Mouse (Mus musculus) liver, embryonic 14.5 days (tissue): ENCODE measurements around the gene Il1rl1. TPM values are rescaled to one million over a fixed set of nuclear protein-coding genes. Genes with fewer than 3 reads are reported as not detected.

Experiments used
- ATAC-seq: fragments of 200-750 bp; cut with Nextera tagmentation; 2 replicates; pipeline ENCODE4 v1.8.0; 2017; ENCODE audit warnings: moderate number of reproducible peaks, mild to moderate bottlenecking, moderate library complexity; ENCODE audit not compliant: insufficient read depth
- DNase-seq, 3 experiments: peaks; one replicate each; pipeline ENCODE4 v3.0.0-alpha.2; 2012 to 2013; ENCODE audit warnings: low read depth in 3 of 3, low spot score in 3 of 3
- H3K27ac ChIP-seq: fragments of 300-500 bp; sonication (generic); 2 replicates; pipeline ENCODE4 v1.5.1; 2014; ENCODE audit warnings: moderate library complexity, mild to moderate bottlenecking, control low read depth, inconsistent platforms
- H3K27me3 ChIP-seq: fragments of 300-500 bp; sonication (generic); 2 replicates; pipeline ENCODE4 v1.6.1; 2014; ENCODE audit warnings: mild to moderate bottlenecking, low read length, moderate library complexity; ENCODE audit not compliant: control insufficient read depth, insufficient read depth
- H3K36me3 ChIP-seq: fragments of 300-500 bp; sonication (generic); replicated peaks from 2 replicates; pipeline ENCODE4 v1.6.1; 2014; ENCODE audit warnings: low read depth; ENCODE audit not compliant: control insufficient read depth, insufficient read depth
- H3K4me1 ChIP-seq, 2 experiments: fragments of 200-500 bp in 1 of 2; fragments of 300-500 bp in 1 of 2; sonication (generic) in 1 of 2; replicated peaks; 2 replicates each; pipeline ENCODE4 v1.6.1; 2012 to 2014; ENCODE audit warnings: antibody characterized with exemption in 1 of 2, inconsistent platforms in 1 of 2, low read length in 1 of 2; ENCODE audit not compliant: control insufficient read depth in 2 of 2, insufficient read depth in 2 of 2
- H3K4me2 ChIP-seq: fragments of 300-500 bp; sonication (generic); 2 replicates; pipeline ENCODE4 v1.6.1; 2014; ENCODE audit warnings: low read depth, mild to moderate bottlenecking, control low read depth, moderate library complexity
- H3K4me3 ChIP-seq, 2 experiments: fragments of 200-500 bp in 1 of 2; fragments of 300-500 bp in 1 of 2; sonication (generic) in 1 of 2; 2 replicates each; pipeline ENCODE4 v1.5.1; 2012 to 2014; ENCODE audit warnings: low read depth in 2 of 2, low read length in 2 of 2, mild to moderate bottlenecking in 2 of 2, control low read depth in 1 of 2, inconsistent platforms in 1 of 2, moderate library complexity in 1 of 2; ENCODE audit not compliant: insufficient read depth in 1 of 2
- H3K9ac ChIP-seq: fragments of 300-500 bp; sonication (generic); replicated peaks from 2 replicates; pipeline ENCODE4 v1.6.1; 2014; ENCODE audit warnings: mild to moderate bottlenecking, control low read depth, moderate library complexity
- H3K9me3 ChIP-seq: fragments of 300-500 bp; sonication (generic); 2 replicates; pipeline ENCODE4 v1.6.1; 2016; ENCODE audit warnings: low read length, mixed read lengths; ENCODE audit not compliant: control insufficient read depth
- CTCF ChIP-seq: IDR thresholded peaks from 2 replicates; pipeline ENCODE4 v1.5.1; 2016; ENCODE audit warnings: antibody characterized with exemption, low read depth, control low read depth
- EP300 ChIP-seq: IDR thresholded peaks from 2 replicates; pipeline ENCODE4 v1.6.1; 2016; ENCODE audit warnings: antibody characterized with exemption, low read depth
- WGBS: fragments of 180-500 bp; shearing (Covaris S2); extraction: QIAGEN DNeasy Blood & Tissue Kit; methylation state at CpG from one replicate; pipeline ENCODE4 v1.1.7; 2014; ENCODE audit not compliant: insufficient replicate concordance; 5-methylcytosine and 5-hydroxymethylcytosine counted together
- polyA plus RNA-seq, 2 experiments: library from polyadenylated mRNA; depleted of rRNA in 1 of 2; stranded (reverse) in 1 of 2; unstranded in 1 of 2; fragments of >200 nt; fragmentation: Nextera tagmentation in 1 of 2; extraction: Ambion mirVana in 1 of 2; gene quantifications; 2 replicates each; pipeline versions ENCODE4 v1.2.1 to v1.2.3; 2012 to 2014

The Il1rl1 gene
- polyA plus RNA-seq, 2 experiments = 3.0 to 3.8 TPM

DNA sequence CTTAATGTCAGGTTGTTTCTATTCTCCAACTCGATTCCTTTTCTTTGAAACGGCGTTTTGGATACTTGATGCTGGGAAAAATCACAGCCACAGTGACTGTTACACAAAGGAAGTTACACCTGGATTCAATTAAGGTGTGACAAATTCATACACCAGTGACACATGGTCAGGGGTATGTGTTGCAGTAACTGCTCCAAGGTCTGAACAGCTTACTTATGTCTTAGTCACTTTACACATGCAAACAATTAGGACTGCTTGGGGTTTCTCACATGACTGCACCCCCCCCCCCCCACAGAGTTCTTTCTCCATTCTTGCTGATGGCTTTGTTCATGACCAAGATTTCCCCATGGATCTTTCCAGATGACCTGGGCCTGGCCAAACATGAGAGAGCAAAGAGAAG is 6.6 kb downstream of the Il1rl1 start:
- DNase-seq = no peak
- ATAC-seq = no peak
- H3K36me3 ChIP-seq = no peaks in the 10 kb centered on the region
- no peaks in the 10 kb centered on the region for H3K27me3 ChIP-seq
- peaks cover 7 to 22% of the 10 kb centered on the region in 2 experiments for H3K4me1 ChIP-seq
- no peaks in the 10 kb centered on the region for H3K9me3 ChIP-seq
- H3K4me3 ChIP-seq = no peak overlapping the region
- TF ChIP-seq CTCF (no peak), EP300 (no peak)
- 81% methylated on average over 3 of the region's 3 CpGs for WGBS
- H3K4me2 ChIP-seq = no peak overlapping the region
- H3K9ac ChIP-seq = no peak overlapping the region
- H3K27ac ChIP-seq = no peak overlapping the region

DNA sequence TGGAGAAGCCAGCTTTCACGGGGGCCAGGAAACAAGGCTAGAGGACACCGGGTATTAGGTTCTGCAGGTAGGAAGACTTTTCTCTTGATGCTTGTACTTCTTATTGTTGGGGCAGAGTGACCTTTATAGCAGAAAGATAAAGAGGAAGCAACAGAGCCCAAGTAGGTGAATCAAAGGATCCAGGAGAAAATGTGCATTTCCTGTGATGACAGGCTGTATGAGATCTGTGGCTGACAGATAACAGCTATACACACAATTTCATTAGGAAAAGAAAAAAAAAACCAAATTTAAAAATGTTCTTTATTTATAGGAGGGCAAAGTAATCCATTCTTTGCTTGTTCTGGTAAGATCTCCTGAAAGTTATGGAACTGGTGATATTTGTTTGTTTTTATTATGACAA is 8.0 kb downstream of the Il1rl1 start:
- WGBS = 44% methylated on average over 2 of the region's 2 CpGs
- Histone ChIP-seq H3K4me3 (no peak overlapping the region), H3K36me3 (no peaks in the 10 kb centered on the region), H3K27ac (no peak overlapping the region), H3K4me1 (peaks cover 0 to 13% of the 10 kb centered on the region in 2 experiments; a peak in 2 of 4 replicates), H3K9ac (no peak overlapping the region), H3K4me2 (no peak overlapping the region), H3K9me3 (no peaks in the 10 kb centered on the region), H3K27me3 (no peaks in the 10 kb centered on the region)
- DNase-seq (no peak), ATAC-seq (no peak)
- TF ChIP-seq CTCF (no peak), EP300 (no peak)

DNA sequence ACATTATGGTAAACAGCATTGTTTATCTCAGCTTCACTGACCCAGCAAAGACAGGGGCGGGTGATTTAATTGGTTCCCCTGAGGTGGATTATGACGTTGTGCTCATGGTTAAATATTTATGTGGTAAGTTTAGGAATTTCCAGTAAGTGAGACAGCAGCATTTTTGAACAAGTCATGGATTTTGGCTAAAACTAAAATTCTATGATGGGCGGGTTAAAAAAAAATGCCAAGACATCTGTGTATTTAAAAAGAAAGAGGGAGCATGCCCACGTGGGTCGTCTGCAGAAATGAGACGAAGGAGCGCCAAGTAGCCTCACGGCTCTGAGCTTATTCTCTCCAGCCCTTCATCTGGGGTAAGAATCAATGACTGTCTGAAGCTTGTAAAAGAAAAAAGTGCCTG is 10.1 kb downstream of the Il1rl1 start:
- H3K4me3 ChIP-seq = no peak overlapping the region
- no peak overlapping the region for H3K4me2 ChIP-seq
- WGBS = 67% methylated on average over 8 of the region's 8 CpGs
- DNase-seq = no peak
- no peaks in the 10 kb centered on the region for H3K36me3 ChIP-seq
- no peak overlapping the region for H3K27ac ChIP-seq
- ATAC-seq = no peak
- H3K9ac ChIP-seq = no peak overlapping the region
- peaks cover 0 to 7% of the 10 kb centered on the region in 2 experiments; a peak in 2 of 4 replicates for H3K4me1 ChIP-seq
- H3K9me3 ChIP-seq = no peaks in the 10 kb centered on the region
- no peaks in the 10 kb centered on the region for H3K27me3 ChIP-seq
- no peak for TF ChIP-seq CTCF
- no peak for TF ChIP-seq EP300

DNA sequence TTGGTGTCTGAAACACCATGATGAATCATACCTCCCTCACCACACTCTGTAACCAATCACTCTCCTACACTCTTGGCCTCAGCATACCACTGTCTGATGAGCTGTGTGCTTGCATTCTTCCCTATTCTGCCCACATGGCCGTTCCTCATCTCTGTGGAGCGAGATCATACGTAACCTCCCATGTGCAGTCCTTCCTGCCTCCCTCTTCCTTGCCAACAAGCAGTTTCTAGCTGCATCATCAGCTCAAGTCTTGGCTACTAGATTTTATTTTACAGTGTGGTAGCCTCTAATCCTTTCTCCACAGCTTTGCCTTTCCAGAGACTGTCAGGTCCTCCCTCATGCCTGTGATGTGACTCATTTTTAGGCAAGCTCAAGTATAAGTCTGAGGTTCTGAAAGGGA is 15.4 kb downstream of the Il1rl1 start:
- no peak for DNase-seq
- TF ChIP-seq CTCF (no peak), EP300 (no peak)
- no peaks in the 10 kb centered on the region for H3K4me1 ChIP-seq
- H3K36me3 ChIP-seq = no peaks in the 10 kb centered on the region
- H3K27ac ChIP-seq = no peak overlapping the region
- no peak overlapping the region for H3K4me3 ChIP-seq
- no peak overlapping the region for H3K9ac ChIP-seq
- no peak for ATAC-seq
- no peaks in the 10 kb centered on the region for H3K27me3 ChIP-seq
- no peak overlapping the region for H3K4me2 ChIP-seq
- H3K9me3 ChIP-seq = no peaks in the 10 kb centered on the region
- 80% methylated on average over 3 of the region's 3 CpGs for WGBS

DNA sequence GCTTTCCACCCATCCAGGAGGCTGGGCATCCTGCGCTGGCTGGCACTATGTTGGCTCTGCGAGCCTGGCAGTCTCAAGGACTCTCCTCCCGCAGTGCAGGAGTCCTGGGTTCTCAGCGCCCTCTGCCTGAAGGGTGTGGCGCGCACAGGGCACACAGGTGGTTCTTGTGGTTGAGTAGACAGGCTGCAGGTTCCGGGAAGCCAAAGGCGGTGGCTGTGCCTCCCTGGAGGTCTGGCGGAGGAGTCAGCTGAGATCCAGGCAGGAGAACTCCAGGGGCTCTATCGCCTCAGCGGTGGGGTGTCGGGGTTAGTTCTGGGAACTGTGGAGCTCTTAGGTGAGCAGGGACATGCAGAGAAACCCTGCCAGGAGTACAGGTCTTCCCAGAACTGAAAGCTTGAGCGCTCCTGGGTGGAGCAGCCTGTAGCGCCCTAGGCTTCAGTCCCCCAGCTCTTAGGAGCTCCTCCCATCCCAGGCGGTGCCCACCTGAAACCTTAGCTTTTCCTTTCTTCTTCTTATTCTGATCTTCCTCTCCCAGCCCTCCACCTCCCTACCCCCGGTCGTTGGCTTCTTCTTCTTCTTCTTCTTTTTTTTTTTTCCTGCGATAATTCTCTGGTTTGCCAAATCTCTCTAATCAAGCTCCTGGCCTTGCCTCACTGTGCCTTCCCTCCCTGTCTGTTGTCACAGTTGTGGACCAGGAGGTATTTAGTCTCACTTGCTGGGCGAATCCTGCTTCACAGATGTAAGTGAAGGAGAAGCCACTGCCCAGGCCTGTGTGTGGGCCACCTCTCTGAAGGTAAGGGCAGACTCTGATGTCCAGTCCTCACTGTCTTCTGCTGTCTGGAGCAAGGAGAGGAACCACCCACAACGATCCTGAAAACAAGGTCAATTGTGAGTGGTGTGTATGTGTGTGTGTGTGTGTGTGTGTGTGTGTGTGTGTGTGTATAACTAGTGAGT is 36.4 kb downstream of the Il1rl1 start, which contains the start of gene Il18r1:
Gene Il18r1, plus strand, starts transcription at position 76 of the 954 bp plus-strand sequence.
- no peak for ATAC-seq
- TF ChIP-seq CTCF (peak; percentile 64), EP300 (no peak)
- DNase-seq = peak in 1 of 3 experiments; percentile 16
- Histone ChIP-seq H3K9ac (no peak within 1 kb of the TSS), H3K27ac (no peak within 1 kb of the TSS), H3K9me3 (no peaks in the 10 kb centered on the region), H3K27me3 (no peaks in the 10 kb centered on the region), H3K4me3 (no peak within 1 kb of the TSS), H3K4me1 (no peaks in the 10 kb centered on the region), H3K36me3 (no peaks in the 10 kb centered on the region), H3K4me2 (no peak within 1 kb of the TSS)
- 35% methylated on average over 20 of the region's 20 CpGs for WGBS
